Mouse (Mus musculus) monocyte, adult 2 months (primary cell): Measurements from ENCODE around the gene Kcna3.

ENCODE experiments used
- DNase-seq, 2 experiments: peaks; one replicate each; pipeline ENCODE4 v3.0.0; 2022; ENCODE audit warnings: low spot score in 2 of 2, low read depth in 1 of 2

The Kcna3 gene

GRCm38 (mm10) chr3:107035521-107036457, at the start of gene Kcna3:
Gene Kcna3, plus strand, starts transcription at chr3:107036169.
- DNase-seq: peak in 1 of 2 experiments; percentile 5

GRCm38 (mm10) chr3:106991334-106991733, 44.6 kb upstream of the Kcna3 start:
- DNase-seq: no peak

- DNase-seq: no peak
Measured at GRCm38 (mm10) chr3:106995347-106995746, 40.6 kb upstream of the Kcna3 start.

- DNase-seq: peak; percentile 19 to 39
Measured at GRCm38 (mm10) chr3:106996186-106996585, 39.8 kb upstream of the Kcna3 start.

GRCm38 (mm10) chr3:106998370-106998769, 37.6 kb upstream of the Kcna3 start:
- no peak for DNase-seq

- no peak for DNase-seq
Measured at GRCm38 (mm10) chr3:107000165-107000564, 35.8 kb upstream of the Kcna3 start.

- no peak for DNase-seq
Measured at GRCm38 (mm10) chr3:107002249-107003123, 33.5 kb upstream of the Kcna3 start.

GRCm38 (mm10) chr3:107009329-107010076, 26.5 kb upstream of the Kcna3 start:
- no peak for DNase-seq

- DNase-seq: no peak
Measured at GRCm38 (mm10) chr3:107018286-107018685, 17.7 kb upstream of the Kcna3 start.

- DNase-seq: no peak
Measured at GRCm38 (mm10) chr3:107031547-107031946, 4.4 kb upstream of the Kcna3 start.

GRCm38 (mm10) chr3:107034776-107035175, 1.2 kb upstream of the Kcna3 start:
- no peak for DNase-seq

GRCm38 (mm10) chr3:107036458-107037039, 580 bp downstream of the Kcna3 start:
- DNase-seq: no peak

GRCm38 (mm10) chr3:107037105-107037504, 1.1 kb downstream of the Kcna3 start:
- DNase-seq: no peak

GRCm38 (mm10) chr3:107037536-107038155, 1.7 kb downstream of the Kcna3 start:
- no peak for DNase-seq

- DNase-seq: no peak
Measured at GRCm38 (mm10) chr3:107038156-107038536, 2.2 kb downstream of the Kcna3 start.

- DNase-seq: no peak
Measured at GRCm38 (mm10) chr3:107038661-107039223, 2.8 kb downstream of the Kcna3 start.

GRCm38 (mm10) chr3:107039306-107039705, 3.3 kb downstream of the Kcna3 start:
- no peak for DNase-seq

GRCm38 (mm10) chr3:107040408-107040807, 4.4 kb downstream of the Kcna3 start:
- no peak for DNase-seq

- DNase-seq: no peak
Measured at GRCm38 (mm10) chr3:107041718-107042117, 5.7 kb downstream of the Kcna3 start.

GRCm38 (mm10) chr3:107061468-107061867, 25.5 kb downstream of the Kcna3 start:
- DNase-seq: no peak
